Mouse (Mus musculus) gastrocnemius, adult 2 months (tissue): ENCODE results near the gene Adcy6. TPM values are rescaled to one million over a fixed set of nuclear protein-coding genes. Genes with fewer than 3 reads are reported as not detected.

Source experiments
- DNase-seq: peaks from one replicate; pipeline ENCODE4 v3.0.0; 2022
- H3K27ac ChIP-seq: fragments of 200-600 bp; 2 replicates; pipeline ENCODE4 v1.8.1; 2022; ENCODE audit warnings: mild to moderate bottlenecking
- H3K4me3 ChIP-seq: fragments of 200-600 bp; 2 replicates; pipeline ENCODE4 v1.8.1; 2022; ENCODE audit warnings: mild to moderate bottlenecking, moderate library complexity
- CTCF ChIP-seq: fragments of 200-600 bp; IDR thresholded peaks from 2 replicates; pipeline ENCODE4 v1.8.1; 2022; ENCODE audit warnings: antibody characterized with exemption, mild to moderate bottlenecking, moderate library complexity
- intact Hi-C: fragments of 180-260 bp; cut with DNase I; formaldehyde crosslinking; loops from one replicate; pipeline ENCODE4 v1.15.1; 2025
- total RNA-seq, 2 experiments: library from RNA; stranded (reverse); gene quantifications; 2 replicates each; pipeline ENCODE4 v1.2.3; 2021

The Adcy6 gene
- total RNA-seq, 2 experiments from 2014 or later, result 22.8 to 23.1 TPM

DNA sequence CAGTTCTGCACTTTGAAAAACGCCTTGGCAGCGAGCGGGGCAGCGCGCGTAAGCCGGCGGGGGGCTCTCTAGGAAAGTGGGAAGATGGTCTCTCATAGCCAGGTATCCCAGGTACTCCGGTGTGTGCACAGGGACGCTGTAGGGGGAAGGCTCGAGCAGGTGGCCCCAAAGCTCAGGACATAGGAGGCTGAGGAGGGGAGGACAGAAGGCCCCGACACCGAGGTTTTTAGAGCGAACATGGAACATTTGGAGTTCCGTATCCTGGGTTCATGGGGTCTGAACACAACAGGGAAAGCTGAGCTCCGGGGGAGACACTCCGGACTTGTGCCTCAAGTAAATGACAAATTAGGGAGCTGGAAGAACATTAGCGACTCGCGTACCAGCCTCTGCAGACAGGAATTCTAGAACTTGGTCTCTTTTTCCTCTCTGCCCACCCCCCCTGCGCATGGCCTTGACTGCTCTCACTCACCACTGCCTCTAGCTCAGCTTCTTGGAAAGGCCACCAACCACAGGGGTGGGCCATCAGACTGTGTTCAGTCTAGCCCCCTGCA lies 25.5 kb upstream of the Adcy6 start:
- intact Hi-C loops, result no loop called here
- Histone ChIP-seq H3K4me3 (peak overlapping the region; percentile 84), H3K27ac (peak overlapping the region; percentile 24; the same call in 1 of the 2 replicates)
- no peak for TF ChIP-seq CTCF
- DNase-seq, result no peak

DNA sequence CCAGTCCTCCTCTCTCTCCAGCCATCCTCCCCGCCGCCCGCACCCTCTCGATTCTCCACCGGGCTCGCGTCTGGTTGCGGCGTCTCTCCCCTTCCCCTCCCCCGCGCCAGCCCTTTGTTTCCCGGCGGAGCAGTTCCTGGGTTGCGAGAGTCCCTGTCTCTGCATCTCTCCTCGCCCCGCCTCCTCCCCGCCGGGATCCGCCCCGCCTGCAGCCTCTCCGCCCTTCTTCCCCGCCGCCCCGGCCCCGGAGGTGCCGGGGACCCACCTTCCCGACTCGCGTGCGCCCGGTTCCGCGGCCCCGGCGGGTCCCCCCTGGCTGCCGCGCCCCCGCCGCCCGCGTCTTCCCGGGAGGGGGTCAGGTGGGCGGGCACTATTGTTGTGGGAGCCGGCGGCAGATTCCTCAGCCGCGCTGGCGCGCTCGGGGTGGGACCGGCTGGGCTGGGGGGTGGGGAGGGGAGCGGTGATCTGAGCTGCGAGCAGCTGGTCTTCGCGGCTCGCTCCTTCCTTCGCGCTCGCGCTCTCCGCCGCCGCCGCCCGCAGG lies 24.7 kb upstream of the Adcy6 start:
- peak overlapping the region; percentile 35 for H3K27ac ChIP-seq
- TF ChIP-seq CTCF, result no peak
- DNase-seq, result peak; percentile 85
- intact Hi-C loops, result no loop called here
- H3K4me3 ChIP-seq, result peak overlapping the region; percentile 84

GRCm38 (mm10) chr15:98633822-98634470 lies 24.1 kb upstream of the Adcy6 start:
- intact Hi-C loops, result no loop called here
- no peak for TF ChIP-seq CTCF
- DNase-seq, result no peak
- Histone ChIP-seq H3K27ac (peak overlapping the region; percentile 35; the same call in 1 of the 2 replicates), H3K4me3 (peak overlapping the region; percentile 84)

DNA sequence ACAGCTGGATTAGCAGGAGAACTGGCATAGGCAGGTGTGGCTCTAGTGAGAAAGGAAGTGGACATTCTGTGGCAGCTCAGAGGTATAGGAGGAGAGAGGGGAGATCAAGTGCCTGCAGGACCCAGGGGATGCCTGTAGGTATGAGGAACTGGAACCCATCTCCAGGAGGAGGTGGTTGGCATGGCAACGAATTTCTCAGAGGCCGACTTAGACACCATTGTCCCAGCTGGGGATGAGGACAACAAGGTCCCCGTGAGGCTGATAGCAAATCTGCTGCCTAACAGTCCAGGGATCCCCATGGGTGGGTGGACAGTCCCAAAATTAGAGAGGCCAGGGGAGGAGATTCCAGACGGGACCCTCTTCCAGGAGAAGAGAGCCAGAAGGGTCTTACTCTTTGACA lies 23.0 kb upstream of the Adcy6 start:
- intact Hi-C loops, result no loop called here
- DNase-seq, result no peak
- peak overlapping the region; percentile 66; the same call in 1 of the 2 replicates for H3K4me3 ChIP-seq
- H3K27ac ChIP-seq, result no peak overlapping the region
- no peak for TF ChIP-seq CTCF

- peak; percentile 80 for DNase-seq
- peak overlapping the region; percentile 9 for H3K27ac ChIP-seq
- peak overlapping the region; percentile 66 for H3K4me3 ChIP-seq
- intact Hi-C loops, result no loop called here
- TF ChIP-seq CTCF, result no peak
Observed at GRCm38 (mm10) chr15:98632107-98632744, 22.4 kb upstream of the Adcy6 start.

- intact Hi-C loops, result no loop called here
- Histone ChIP-seq H3K27ac (peak overlapping the region; percentile 9; the same call in 1 of the 2 replicates), H3K4me3 (peak overlapping the region; percentile 66)
- peak; percentile 89 for DNase-seq
- TF ChIP-seq CTCF, result no peak; the same call in 1 of the 2 replicates
Observed at GRCm38 (mm10) chr15:98631493-98631892, 21.6 kb upstream of the Adcy6 start.

GRCm38 (mm10) chr15:98630540-98630939 lies 20.7 kb upstream of the Adcy6 start, which contains the start of gene Cacnb3:
TSS of gene Cacnb3 (plus strand) at chr15:98630840.
- intact Hi-C loops, result no loop called here
- Histone ChIP-seq H3K27ac (peak within 1 kb of the TSS; percentile 89), H3K4me3 (peak within 1 kb of the TSS; percentile 66)
- no peak for DNase-seq
- TF ChIP-seq CTCF, result no peak

DNA sequence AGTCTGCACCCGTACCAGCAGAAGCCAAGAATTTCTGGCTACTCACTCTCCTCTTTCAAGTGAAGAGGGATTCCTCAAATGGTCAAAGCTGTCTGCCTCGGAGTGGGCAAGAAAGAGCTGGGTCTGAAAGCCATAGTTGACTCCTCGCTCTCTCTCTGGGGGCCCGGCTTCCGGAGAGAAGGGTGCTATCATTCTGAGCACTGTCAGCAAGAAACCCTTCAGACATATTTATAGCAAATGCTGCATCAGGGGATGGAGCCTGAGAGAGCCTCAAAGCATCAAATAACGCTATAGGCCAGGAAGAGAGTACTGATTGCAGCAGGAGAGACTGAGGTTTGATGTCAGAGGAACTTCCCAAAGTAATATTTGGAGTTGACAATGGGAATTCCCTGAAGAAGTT lies 19.6 kb upstream of the Adcy6 start:
- peak overlapping the region; percentile 89 for H3K27ac ChIP-seq
- peak; percentile 52 for DNase-seq
- intact Hi-C loops, result no loop called here
- TF ChIP-seq CTCF, result no peak
- H3K4me3 ChIP-seq, result peak overlapping the region; percentile 64

- peak overlapping the region; percentile 64 for H3K4me3 ChIP-seq
- intact Hi-C loops, result no loop called here
Observed at GRCm38 (mm10) chr15:98628589-98629254, 18.8 kb upstream of the Adcy6 start.

GRCm38 (mm10) chr15:98626487-98627212 lies 16.8 kb upstream of the Adcy6 start:
- intact Hi-C loops, result no loop called here
- Histone ChIP-seq H3K27ac (peak overlapping the region; percentile 46; the same call in 1 of the 2 replicates), H3K4me3 (no peak overlapping the region)
- DNase-seq, result no peak
- TF ChIP-seq CTCF, result no peak

More at GRCm38 (mm10) chr15:98628589-98629254, 18.8 kb upstream of the Adcy6 start:
- DNase-seq, result peak; percentile 72
- no peak for TF ChIP-seq CTCF
- H3K27ac ChIP-seq, result peak overlapping the region; percentile 89

DNA sequence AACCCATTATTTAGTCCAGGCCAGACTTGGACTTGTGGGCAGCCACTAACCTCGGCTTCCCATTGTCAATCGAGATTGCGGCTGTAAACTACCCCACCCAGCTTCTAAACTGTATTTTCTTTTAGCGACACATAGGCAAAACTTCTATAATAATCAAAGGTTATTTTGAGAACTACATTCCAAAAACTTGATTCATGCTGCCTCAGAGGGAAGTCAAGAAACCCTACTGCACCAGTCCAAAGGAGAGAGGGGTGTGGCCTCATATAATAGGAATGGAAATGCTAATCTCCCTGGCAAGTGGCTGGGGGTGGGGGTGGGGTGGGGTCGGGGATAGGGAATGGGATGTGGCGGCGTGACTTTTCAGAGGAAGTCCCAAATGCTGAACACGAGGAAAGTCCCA lies 16.2 kb upstream of the Adcy6 start:
- H3K27ac ChIP-seq, result no peak overlapping the region; the same call in 1 of the 2 replicates
- H3K4me3 ChIP-seq, result no peak overlapping the region
- no peak for DNase-seq
- intact Hi-C loops, result no loop called here
- no peak for TF ChIP-seq CTCF

- TF ChIP-seq CTCF, result no peak
- intact Hi-C loops, result no loop called here
- Histone ChIP-seq H3K4me3 (no peak overlapping the region), H3K27ac (no peak overlapping the region)
- peak; percentile 12 for DNase-seq
Observed at GRCm38 (mm10) chr15:98623361-98623821, 13.5 kb upstream of the Adcy6 start.
